Mouse (Mus musculus): ENCODE results near the gene Dph2. TPM values are rescaled to one million over a fixed set of nuclear protein-coding genes. Genes with fewer than 3 reads are reported as not detected.

Gene Dph2
- total RNA-seq, 2 experiments from 2014 or later = 10.9 to 11.5 TPM

GRCm38 (mm10) chr4:117870437-117870836 lies 21.4 kb downstream of the Dph2 start:
- DNase-seq = no peak

- no peak for DNase-seq
These were observed 22.5 kb downstream of the Dph2 start for GRCm38 (mm10) chr4:117869317-117869716.

GRCm38 (mm10) chr4:117867823-117868222 lies 24.0 kb downstream of the Dph2 start:
- DNase-seq = peak; percentile 50 to 56

GRCm38 (mm10) chr4:117867000-117867399 lies 24.8 kb downstream of the Dph2 start:
- DNase-seq = no peak

GRCm38 (mm10) chr4:117866083-117866482 lies 25.7 kb downstream of the Dph2 start:
- DNase-seq = peak in 1 of 2 experiments; percentile 50

- DNase-seq = peak; percentile 54 to 64
These were observed 29.0 kb downstream of the Dph2 start for GRCm38 (mm10) chr4:117862823-117863222.

- DNase-seq = no peak
These were observed 31.3 kb downstream of the Dph2 start for GRCm38 (mm10) chr4:117860570-117860969.

- DNase-seq = peak; percentile 69 to 73
These were observed 33.0 kb downstream of the Dph2 start for GRCm38 (mm10) chr4:117858794-117859193.

GRCm38 (mm10) chr4:117855146-117855545 lies 36.7 kb downstream of the Dph2 start:
- peak; percentile 36 to 43 for DNase-seq

GRCm38 (mm10) chr4:117852152-117852868 lies 39.5 kb downstream of the Dph2 start:
- no peak for DNase-seq

- no peak for DNase-seq
These were observed 41.0 kb downstream of the Dph2 start for GRCm38 (mm10) chr4:117850871-117851270.

GRCm38 (mm10) chr4:117850176-117850575 lies 41.7 kb downstream of the Dph2 start:
- DNase-seq = no peak

GRCm38 (mm10) chr4:117849506-117849905 lies 42.3 kb downstream of the Dph2 start:
- DNase-seq = no peak

GRCm38 (mm10) chr4:117849063-117849462 lies 42.8 kb downstream of the Dph2 start:
- DNase-seq = no peak

- peak; percentile 48 to 72 for DNase-seq
These were observed 44.8 kb downstream of the Dph2 start for GRCm38 (mm10) chr4:117847011-117847410.

GRCm38 (mm10) chr4:117846261-117846660 lies 45.6 kb downstream of the Dph2 start:
- DNase-seq = no peak

- no peak for DNase-seq
These were observed 46.5 kb downstream of the Dph2 start for GRCm38 (mm10) chr4:117845316-117845715.

- no peak for DNase-seq
These were observed 47.4 kb downstream of the Dph2 start for GRCm38 (mm10) chr4:117844467-117844866.

GRCm38 (mm10) chr4:117843101-117843500 lies 48.7 kb downstream of the Dph2 start:
- DNase-seq = no peak

GRCm38 (mm10) chr4:117841566-117841965 lies 50.3 kb downstream of the Dph2 start:
- DNase-seq = no peak

GRCm38 (mm10) chr4:117840821-117841220 lies 51.0 kb downstream of the Dph2 start:
- DNase-seq = no peak

GRCm38 (mm10) chr4:117839366-117839765 lies 52.5 kb downstream of the Dph2 start:
- DNase-seq = no peak
